Mouse (Mus musculus) ZHBTc4 (cell line): ENCODE data around the gene Rnps1.

ENCODE experiments used
- DNase-seq: peaks from one replicate; pipeline ENCODE4 v3.0.0-alpha.2; 2011; ENCODE audit warnings: low read depth, low spot score

Rnps1 gene

GRCm38 (mm10) chr17:24469910-24470602, 55.7 kb downstream of the Rnps1 start, which contains the start of the genes E4f1 and Pgp:
Gene E4f1 (minus strand): TSS chr17:24470313.
Gene Pgp (plus strand): TSS chr17:24470392.
- DNase-seq = peak; percentile 99

- DNase-seq = peak; percentile 32
Observed at GRCm38 (mm10) chr17:24470701-24471527, 56.5 kb downstream of the Rnps1 start.

- no peak for DNase-seq
Observed at GRCm38 (mm10) chr17:24472512-24472911, 58.1 kb downstream of the Rnps1 start.

GRCm38 (mm10) chr17:24473612-24474275, 59.4 kb downstream of the Rnps1 start, which contains the start of gene Bricd5:
Gene Bricd5 (plus strand): TSS chr17:24473884.
- no peak for DNase-seq

- no peak for DNase-seq
Observed at GRCm38 (mm10) chr17:24474557-24474956, 60.2 kb downstream of the Rnps1 start.
